ENCODE assay signal across 21 mouse cellular contexts in the genomic region with DNA sequence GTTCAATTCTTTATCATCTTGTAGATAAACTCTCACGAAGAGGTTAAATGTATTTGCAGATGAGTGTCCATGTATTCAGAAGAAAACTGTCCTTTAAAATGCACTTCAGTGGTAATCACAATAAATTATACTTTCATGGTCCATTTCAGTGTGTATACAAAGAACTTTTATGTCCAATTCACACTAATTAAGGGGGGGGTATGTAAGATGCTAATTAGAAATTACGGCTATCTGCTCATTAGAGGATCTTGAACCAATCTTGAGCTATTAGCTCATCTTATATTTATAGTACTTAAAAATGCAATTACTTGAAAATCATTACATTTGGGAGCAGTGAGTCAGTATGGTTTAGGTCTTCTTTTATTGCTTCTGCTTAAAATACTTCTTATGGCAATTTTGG. TPM values are rescaled to one million over a fixed set of nuclear protein-coding genes. Genes with fewer than 3 reads are reported as not detected.
DNase-seq lines count a peak whose midpoint lies in the region; ATAC-seq and TF ChIP-seq lines count a peak whose summit lies in the region.
"Had no signal": no experiment of that assay in that cellular context is flagged by ENCODE, and none has a peak within 500 bp of the region (broad histone marks: within the 10 kb centered on the region; RNA-seq: fewer than 3 reads in every experiment).

No protein-coding gene starts in this region.

- WGBS in forebrain, embryonic 11.5 days: 46% methylated on average over 2 of the region's 2 CpGs
- 18% methylated on average over 2 of the region's 2 CpGs for WGBS in forebrain, embryonic 16.5 days
- 18% methylated on average over 2 of the region's 2 CpGs for WGBS in forebrain, embryonic 14.5 days
- 20% methylated on average over 2 of the region's 2 CpGs for WGBS in forebrain, embryonic 15.5 days

- H3K4me3 ChIP-seq in forebrain, embryonic 11.5 days (ENCODE audit: low read depth, low read length): no peak overlapping the region
- no peak overlapping the region for H3K4me3 ChIP-seq in forebrain, embryonic 16.5 days (replicated peaks; ENCODE audit: low read length)
- H3K4me3 ChIP-seq in forebrain, embryonic 14.5 days (ENCODE audit: low read depth, low read length): no peak overlapping the region
- no peak overlapping the region for H3K4me3 ChIP-seq in forebrain, embryonic 15.5 days
- H3K4me3 ChIP-seq in layer of hippocampus, adult 2 months: no peak overlapping the region
- H3K4me3 ChIP-seq: heart, embryonic 12.5 days had no signal

- DNase-seq in forebrain, embryonic 11.5 days (ENCODE audit: low spot score): no peak
- DNase-seq in forebrain, embryonic 14.5 days (ENCODE audit: low spot score): peak; percentile 73
- DNase-seq in layer of hippocampus, adult 2 months (ENCODE audit: low spot score in 2 of 2): no peak
- no peak for DNase-seq in layer of hippocampus, postnatal 36 days
- peak; percentile 72 for DNase-seq in brain, embryonic 14.5 days (ENCODE audit: low read depth)
- DNase-seq: adrenal gland, adult 8-10 months; adrenal gland, postnatal 25 days; cerebellum, adult 18-20 months; cerebellum, adult 9-10 months; cerebellum, postnatal 14 days; gastrocnemius, postnatal 25 days; heart, adult 18-20 months; heart, postnatal 36 days had no signal

- no peaks in the 10 kb centered on the region for H3K36me3 ChIP-seq in forebrain, embryonic 11.5 days (ENCODE audit: control insufficient read depth, insufficient read depth, low read length)
- H3K36me3 ChIP-seq in forebrain, embryonic 16.5 days (ENCODE audit: control insufficient read depth, insufficient read depth): no peaks in the 10 kb centered on the region
- H3K36me3 ChIP-seq in forebrain, embryonic 14.5 days (ENCODE audit: control insufficient read depth, insufficient read depth, low read length): no peaks in the 10 kb centered on the region
- H3K36me3 ChIP-seq in forebrain, embryonic 15.5 days: no peaks in the 10 kb centered on the region
- H3K36me3 ChIP-seq: heart, embryonic 12.5 days had no signal

- H3K9ac ChIP-seq in forebrain, embryonic 11.5 days (ENCODE audit: low read length): no peak overlapping the region
- no peak overlapping the region for H3K9ac ChIP-seq in forebrain, embryonic 16.5 days (replicated peaks; ENCODE audit: low read depth, low read length)
- no peak overlapping the region for H3K9ac ChIP-seq in forebrain, embryonic 14.5 days (ENCODE audit: low read length)
- H3K9ac ChIP-seq in forebrain, embryonic 15.5 days (replicated peaks): no peak overlapping the region
- H3K9ac ChIP-seq: heart, embryonic 12.5 days; hindbrain, embryonic 14.5 days had no signal

- TF ChIP-seq POLR2A in brain, embryonic 14.5 days (IDR thresholded peaks at IDR 0.05; ENCODE audit: borderline replicate concordance, extremely low read depth, insufficient read depth, insufficient read length, poor library complexity, severe bottlenecking): no peak

- H3K4me2 ChIP-seq in forebrain, embryonic 11.5 days (ENCODE audit: low read depth, low read length, severe bottlenecking): no peak overlapping the region
- no peak overlapping the region for H3K4me2 ChIP-seq in forebrain, embryonic 16.5 days (ENCODE audit: low read length)
- no peak overlapping the region for H3K4me2 ChIP-seq in forebrain, embryonic 14.5 days (ENCODE audit: low read length)
- H3K4me2 ChIP-seq in forebrain, embryonic 15.5 days (replicated peaks): no peak overlapping the region
- H3K4me2 ChIP-seq: hindbrain, embryonic 14.5 days had no signal

- peak; percentile 70 for ATAC-seq in forebrain, embryonic 11.5 days (replicated peaks; ENCODE audit: low FRiP score)
- no peak for ATAC-seq in forebrain, embryonic 16.5 days
- peak; percentile 80 for ATAC-seq in forebrain, embryonic 14.5 days
- ATAC-seq in forebrain, embryonic 15.5 days (replicated peaks): no peak
- ATAC-seq: activated CD4-positive, CD25-positive, alpha-beta regulatory T cell, adult 4 months; hindbrain, postnatal 0 days; inflammation-experienced regulatory T-cells, adult 6 months; intestine, embryonic 16.5 days had no signal

- no peak for TF ChIP-seq CTCF in layer of hippocampus, adult 2 months (conservative IDR thresholded peaks at IDR 0.05)
- TF ChIP-seq CTCF in brain, embryonic 14.5 days (IDR thresholded peaks at IDR 0.05; ENCODE audit: borderline replicate concordance, extremely low read depth, insufficient read depth, insufficient read length): no peak

- H3K27me3 ChIP-seq in forebrain, embryonic 11.5 days (ENCODE audit: control insufficient read depth, insufficient read depth, low read length): no peaks in the 10 kb centered on the region
- H3K27me3 ChIP-seq in forebrain, embryonic 16.5 days (replicated peaks; ENCODE audit: control insufficient read depth, insufficient read depth, low read length): no peaks in the 10 kb centered on the region
- no peaks in the 10 kb centered on the region for H3K27me3 ChIP-seq in forebrain, embryonic 14.5 days (replicated peaks; ENCODE audit: control insufficient read depth, insufficient read depth, low read length)
- no peaks in the 10 kb centered on the region for H3K27me3 ChIP-seq in forebrain, embryonic 15.5 days
- H3K27me3 ChIP-seq: heart, embryonic 12.5 days had no signal

- no peak overlapping the region for H3K27ac ChIP-seq in forebrain, embryonic 11.5 days (ENCODE audit: low read depth, low read length)
- H3K27ac ChIP-seq in forebrain, embryonic 16.5 days (ENCODE audit: low read length): no peak overlapping the region
- no peak overlapping the region; the same call in 1 of the 2 replicates for H3K27ac ChIP-seq in forebrain, embryonic 14.5 days (ENCODE audit: low read depth, low read length)
- no peak overlapping the region for H3K27ac ChIP-seq in forebrain, embryonic 15.5 days (replicated peaks)
- peak overlapping the region; percentile 29; the same call in 1 of the 2 replicates for H3K27ac ChIP-seq in layer of hippocampus, adult 2 months
- H3K27ac ChIP-seq: hindbrain, embryonic 14.5 days; hindbrain, postnatal 0 days had no signal

- H3K4me1 ChIP-seq in forebrain, embryonic 11.5 days (replicated peaks; ENCODE audit: control insufficient read depth, insufficient read depth, low read length): peaks cover 6% of the 10 kb centered on the region; the same call in 1 of the 2 replicates
- no peaks in the 10 kb centered on the region for H3K4me1 ChIP-seq in forebrain, embryonic 16.5 days (replicated peaks; ENCODE audit: control insufficient read depth, insufficient read depth, low read length)
- H3K4me1 ChIP-seq in forebrain, embryonic 14.5 days (ENCODE audit: control insufficient read depth, insufficient read depth, low read length): 0 out of 2 replicates have a peak, but pooled peaks cover 2% of the 10 kb centered on the region
- H3K4me1 ChIP-seq in forebrain, embryonic 15.5 days: peaks cover 5% of the 10 kb centered on the region; the same call in 1 of the 2 replicates

- H3K9me3 ChIP-seq in forebrain, embryonic 11.5 days (ENCODE audit: control insufficient read depth, low read length): no peaks in the 10 kb centered on the region
- no peaks in the 10 kb centered on the region for H3K9me3 ChIP-seq in forebrain, embryonic 16.5 days (ENCODE audit: control insufficient read depth, low read length)
- H3K9me3 ChIP-seq in forebrain, embryonic 14.5 days (replicated peaks; ENCODE audit: control insufficient read depth, low read length): no peaks in the 10 kb centered on the region
- no peaks in the 10 kb centered on the region for H3K9me3 ChIP-seq in forebrain, embryonic 15.5 days
- H3K9me3 ChIP-seq: heart, embryonic 12.5 days had no signal

RNA-seq across cellular contexts. Expression of gene Golim4, which starts 31.6 kb away (rescaled TPM):
- polyA plus RNA-seq in forebrain, embryonic 11.5 days (2014; fragmentation: Nextera tagmentation; extraction: Ambion mirVana): 46.9 and 47.6 TPM in 2 replicates
- 28.7 and 33.9 TPM in 2 replicates for polyA plus RNA-seq in forebrain, embryonic 16.5 days (2015; fragmentation: Nextera tagmentation; extraction: Ambion mirVana)
- polyA plus RNA-seq in forebrain, embryonic 14.5 days (2014; fragmentation: Nextera tagmentation; extraction: Ambion mirVana): 21.7 and 22.0 TPM in 2 replicates
- 31.5 and 34.8 TPM in 2 replicates for polyA plus RNA-seq in forebrain, embryonic 15.5 days (2015; fragmentation: Nextera tagmentation; extraction: Ambion mirVana)
- 10 to 100 TPM; 26.2 to 31.5 TPM for total RNA-seq in layer of hippocampus, adult 2 months (2021)
- 10 to 100 TPM; 23.5 to 28.5 TPM for total RNA-seq in layer of hippocampus, postnatal 36 days (2021)
- 24.9 and 25.1 TPM in 2 replicates for polyA plus RNA-seq in brain, embryonic 14.5 days (2012; rRNA removed)

Comparison
In these comparisons a context has a peak if more than half of its experiments do, and no peak if none do; other contexts are left out.
1. ATAC-seq: peak in forebrain, embryonic 11.5 days (single experiment) and forebrain, embryonic 14.5 days (single experiment); none in forebrain, embryonic 16.5 days (single experiment) and forebrain, embryonic 15.5 days (single experiment).
2. DNase-seq: peak in forebrain, embryonic 14.5 days (single experiment) and brain, embryonic 14.5 days (single experiment); none in forebrain, embryonic 11.5 days (single experiment), layer of hippocampus, adult 2 months (0 of 2) and layer of hippocampus, postnatal 36 days (0 of 2).